Mouse (Mus musculus): ENCODE measurements around the gene Ltb4r1. TPM values are rescaled to one million over a fixed set of nuclear protein-coding genes. Genes with fewer than 3 reads are reported as not detected.

Gene Ltb4r1
- polyA plus RNA-seq, 1 experiment from 2014 or later = 0.58 TPM

DNA sequence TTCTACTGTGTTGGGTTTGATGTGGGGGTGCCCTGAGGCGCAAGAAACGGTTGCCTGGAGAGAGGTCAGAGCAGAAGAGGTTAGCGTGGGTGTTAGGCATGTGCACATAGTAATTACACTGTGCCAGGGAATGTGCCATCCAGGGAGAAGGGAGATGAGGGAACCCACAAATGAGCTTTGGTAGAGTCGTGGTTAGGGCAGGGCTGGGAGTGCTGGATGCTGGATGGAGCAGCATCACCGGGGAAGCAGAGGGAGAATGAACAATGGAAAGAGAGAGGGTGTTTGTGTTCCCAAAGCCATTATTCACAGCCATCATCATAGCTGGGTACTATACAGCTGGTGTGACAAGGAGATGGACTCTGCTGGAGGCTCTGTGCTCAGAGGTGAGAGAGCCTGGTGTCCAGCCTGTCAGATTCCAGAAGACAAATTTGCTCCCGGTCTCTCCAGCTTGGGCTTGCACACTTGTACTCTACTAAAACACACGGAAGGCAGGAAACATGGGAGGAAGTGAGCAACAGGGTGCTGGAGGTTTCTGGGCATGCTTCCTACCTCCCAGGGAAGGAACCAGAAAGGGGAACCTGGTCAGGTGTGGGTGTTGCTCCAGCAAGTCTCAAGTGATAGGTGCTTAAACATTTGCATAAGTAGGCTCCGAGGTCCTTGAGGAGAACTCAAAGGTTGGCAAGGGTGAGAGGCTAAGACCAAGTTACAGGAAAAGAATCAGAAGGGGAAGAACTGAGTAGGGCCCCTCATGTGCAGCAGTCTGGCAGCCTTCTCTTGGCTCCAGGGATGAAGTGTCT is 37.7 kb upstream of the Ltb4r1 start:
- Histone ChIP-seq H3K9ac (no peak overlapping the region), H3K36me3 (no peaks in the 10 kb centered on the region), H3K27me3 (0 out of 2 replicates have a peak, but pooled peaks cover 3% of the 10 kb centered on the region), H3K4me1 (no peaks in the 10 kb centered on the region; the same call in 1 of the 2 replicates), H3K27ac (no peak overlapping the region), H3K4me3 (no peak overlapping the region), H3K4me2 (no peak overlapping the region), H3K9me3 (no peaks in the 10 kb centered on the region)
- no peak for ATAC-seq (ENCODE audit: insufficient number of reproducible peaks, insufficient read depth, low FRiP score, low TSS enrichment, low read depth)
- WGBS = 73% methylated on average over 8 of the region's 8 CpGs

DNA sequence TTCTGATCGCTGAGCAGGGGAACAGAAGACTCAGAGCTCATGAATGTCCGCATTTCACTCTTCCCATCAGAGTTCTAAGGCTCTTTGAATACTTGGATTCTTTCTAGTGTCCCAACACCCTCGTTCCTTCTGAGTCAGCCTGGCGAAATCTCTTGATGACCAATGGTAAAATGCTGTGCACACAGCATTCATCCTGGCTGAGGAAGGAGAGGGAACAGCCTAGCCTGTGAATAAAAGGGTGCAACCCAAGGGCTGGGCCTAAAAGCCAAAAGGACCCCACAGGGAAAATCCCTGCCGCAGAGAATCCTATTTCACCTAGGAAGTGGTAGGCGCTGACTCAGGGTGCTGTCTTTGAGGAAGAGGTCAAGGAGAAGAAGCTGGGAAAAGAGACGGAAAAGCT is 35.6 kb upstream of the Ltb4r1 start:
- WGBS = 74% methylated on average over 7 of the region's 7 CpGs

DNA sequence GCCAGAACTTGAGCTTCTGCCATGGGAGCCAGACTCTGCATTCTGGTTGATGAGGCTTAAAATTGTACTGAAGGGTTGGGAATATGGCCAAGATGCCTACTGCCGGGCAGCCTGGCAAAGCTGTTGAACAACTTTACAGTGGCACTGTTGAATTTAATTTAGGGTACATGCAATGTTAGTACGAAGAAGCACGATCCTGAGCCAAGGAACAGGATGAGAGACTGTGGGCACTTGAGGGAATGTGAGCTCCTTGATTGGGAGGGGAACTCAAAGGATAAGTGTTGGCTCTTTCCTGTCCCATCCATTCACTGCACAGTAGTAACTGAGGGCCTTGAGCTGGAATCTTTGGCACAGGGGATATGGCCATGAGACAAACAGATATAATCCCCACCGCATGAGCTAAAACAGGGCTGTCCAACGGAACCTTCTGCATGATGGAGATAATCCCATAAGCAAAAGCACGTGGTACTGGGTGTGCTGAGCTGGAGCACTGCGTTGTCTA is 35.2 kb upstream of the Ltb4r1 start:
- H3K36me3 ChIP-seq = no peaks in the 10 kb centered on the region
- H3K9me3 ChIP-seq = no peaks in the 10 kb centered on the region
- no peak overlapping the region for H3K27ac ChIP-seq
- ATAC-seq (ENCODE audit: insufficient number of reproducible peaks, insufficient read depth, low FRiP score, low TSS enrichment, low read depth) = no peak
- 80% methylated on average over 7 of the region's 7 CpGs for WGBS
- H3K4me3 ChIP-seq = no peak overlapping the region
- 0 out of 2 replicates have a peak, but pooled peaks cover 3% of the 10 kb centered on the region for H3K27me3 ChIP-seq
- H3K4me1 ChIP-seq = no peaks in the 10 kb centered on the region
- H3K4me2 ChIP-seq = no peak overlapping the region
- 0 out of 2 replicates have a peak overlapping the region, but pooled peaks have one; percentile 23 for H3K9ac ChIP-seq

More for the DNA sequence above, 35.6 kb upstream of the Ltb4r1 start:
- 0 out of 2 replicates have a peak, but pooled peaks cover 3% of the 10 kb centered on the region for H3K27me3 ChIP-seq
- H3K4me2 ChIP-seq = no peak overlapping the region
- no peak overlapping the region for H3K4me3 ChIP-seq
- H3K4me1 ChIP-seq = no peaks in the 10 kb centered on the region
- H3K27ac ChIP-seq = no peak overlapping the region
- H3K9ac ChIP-seq = 0 out of 2 replicates have a peak overlapping the region, but pooled peaks have one; percentile 23
- no peak for ATAC-seq (ENCODE audit: insufficient number of reproducible peaks, insufficient read depth, low FRiP score, low TSS enrichment, low read depth)
- H3K36me3 ChIP-seq = no peaks in the 10 kb centered on the region
- no peaks in the 10 kb centered on the region for H3K9me3 ChIP-seq

DNA sequence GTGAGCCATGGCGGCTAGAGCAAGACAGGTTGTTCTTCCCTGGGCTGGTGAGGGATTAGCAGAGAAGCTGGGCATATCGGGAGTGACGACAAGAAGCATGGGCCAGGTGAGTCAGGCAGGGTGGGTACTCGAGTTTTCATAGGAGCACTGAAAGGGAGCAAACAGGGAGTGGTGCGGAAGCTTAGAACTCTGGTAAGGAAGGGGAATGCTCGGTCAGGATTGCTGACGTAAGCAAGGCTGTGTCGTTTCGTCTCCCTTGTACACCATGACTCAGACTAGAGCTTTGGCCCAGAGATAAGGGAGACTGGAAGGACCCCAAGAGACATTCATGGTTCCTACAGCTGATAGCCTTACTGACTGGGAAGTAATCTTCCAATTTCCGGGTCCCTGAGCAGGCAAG is 31.9 kb upstream of the Ltb4r1 start:
- H3K4me1 ChIP-seq = no peaks in the 10 kb centered on the region
- H3K9me3 ChIP-seq = no peaks in the 10 kb centered on the region
- H3K27me3 ChIP-seq = no peaks in the 10 kb centered on the region
- WGBS = 78% methylated on average over 10 of the region's 10 CpGs
- no peak overlapping the region for H3K27ac ChIP-seq
- ATAC-seq (ENCODE audit: insufficient number of reproducible peaks, insufficient read depth, low FRiP score, low TSS enrichment, low read depth) = no peak
- H3K4me2 ChIP-seq = no peak overlapping the region
- no peak overlapping the region for H3K4me3 ChIP-seq
- H3K36me3 ChIP-seq = peaks cover 15% of the 10 kb centered on the region
- H3K9ac ChIP-seq = no peak overlapping the region

DNA sequence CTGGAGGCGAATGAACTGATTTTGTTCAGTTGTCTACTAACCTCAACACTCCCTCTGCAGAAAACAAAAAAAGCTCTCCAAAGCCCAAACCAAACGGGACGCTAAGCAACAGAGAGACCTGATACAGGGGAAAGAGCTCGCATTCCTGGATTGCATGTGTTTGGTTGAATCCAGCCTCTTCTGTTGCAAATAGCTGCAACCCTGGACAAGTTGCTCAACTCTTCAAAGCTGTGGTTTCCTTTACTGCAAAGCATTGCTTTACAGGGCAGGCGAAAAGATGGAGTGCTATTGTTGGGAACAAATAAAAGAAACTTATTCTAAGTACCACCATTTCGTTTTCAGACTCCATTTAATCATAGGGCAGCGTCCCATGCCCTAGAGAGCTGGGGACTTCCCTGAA is 30.9 kb upstream of the Ltb4r1 start:
- H3K9ac ChIP-seq = no peak overlapping the region
- H3K27me3 ChIP-seq = no peaks in the 10 kb centered on the region
- ATAC-seq (ENCODE audit: insufficient number of reproducible peaks, insufficient read depth, low FRiP score, low TSS enrichment, low read depth) = no peak
- H3K4me1 ChIP-seq = no peaks in the 10 kb centered on the region
- no peak overlapping the region for H3K4me3 ChIP-seq
- no peak overlapping the region for H3K27ac ChIP-seq
- no peaks in the 10 kb centered on the region for H3K9me3 ChIP-seq
- H3K4me2 ChIP-seq = no peak overlapping the region
- 70% methylated on average over 7 of the region's 7 CpGs for WGBS
- peaks cover 25% of the 10 kb centered on the region for H3K36me3 ChIP-seq

DNA sequence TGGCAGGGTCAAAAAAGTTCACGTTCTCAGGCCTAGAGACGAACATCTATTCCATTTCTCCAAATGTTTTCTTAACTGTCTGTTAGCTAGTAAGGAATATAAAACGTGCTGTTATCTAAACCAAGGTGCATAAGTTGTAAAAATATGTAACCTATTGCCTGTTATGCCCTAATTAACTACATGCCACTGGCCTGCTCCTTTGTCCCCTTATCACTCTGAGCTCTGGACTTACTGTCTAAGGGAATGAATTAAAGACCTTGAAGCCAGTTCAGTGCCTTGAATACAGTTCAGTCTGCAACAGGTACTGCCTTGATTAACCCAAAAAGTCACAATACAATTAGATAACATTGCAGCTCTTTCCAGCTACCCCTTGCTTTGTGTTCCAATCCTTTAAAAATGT is 30.4 kb upstream of the Ltb4r1 start:
- Histone ChIP-seq H3K4me1 (no peaks in the 10 kb centered on the region), H3K4me2 (no peak overlapping the region), H3K9ac (no peak overlapping the region), H3K36me3 (peaks cover 30% of the 10 kb centered on the region), H3K4me3 (no peak overlapping the region), H3K27ac (no peak overlapping the region), H3K27me3 (no peaks in the 10 kb centered on the region), H3K9me3 (no peaks in the 10 kb centered on the region)
- 77% methylated on average over 3 of the region's 3 CpGs for WGBS
- no peak for ATAC-seq (ENCODE audit: insufficient number of reproducible peaks, insufficient read depth, low FRiP score, low TSS enrichment, low read depth)

DNA sequence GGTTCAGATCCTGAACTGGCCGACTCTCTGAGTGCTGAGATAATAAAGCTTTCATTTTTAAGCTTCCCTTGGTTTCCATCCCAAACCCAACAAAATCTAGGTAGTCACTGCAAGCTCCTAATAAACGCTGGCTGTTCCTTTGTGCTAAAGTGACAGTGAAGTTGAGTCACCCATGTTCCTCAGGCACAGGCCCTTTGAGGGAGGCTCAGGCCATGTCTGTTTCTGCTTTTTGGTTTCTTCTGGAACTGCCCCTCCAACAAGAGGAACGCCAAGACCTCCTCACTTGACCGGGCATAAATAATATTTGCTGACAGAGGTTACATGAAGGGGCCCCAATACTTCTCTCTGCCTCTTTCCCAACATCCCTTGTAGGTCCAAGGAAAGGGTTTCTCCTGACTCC is 30.0 kb upstream of the Ltb4r1 start:
- 89% methylated on average over 4 of the region's 4 CpGs for WGBS
- Histone ChIP-seq H3K9me3 (no peaks in the 10 kb centered on the region), H3K36me3 (peaks cover 34% of the 10 kb centered on the region), H3K27ac (no peak overlapping the region), H3K9ac (no peak overlapping the region), H3K27me3 (no peaks in the 10 kb centered on the region), H3K4me3 (no peak overlapping the region), H3K4me1 (no peaks in the 10 kb centered on the region), H3K4me2 (no peak overlapping the region)
- ATAC-seq (ENCODE audit: insufficient number of reproducible peaks, insufficient read depth, low FRiP score, low TSS enrichment, low read depth) = no peak

DNA sequence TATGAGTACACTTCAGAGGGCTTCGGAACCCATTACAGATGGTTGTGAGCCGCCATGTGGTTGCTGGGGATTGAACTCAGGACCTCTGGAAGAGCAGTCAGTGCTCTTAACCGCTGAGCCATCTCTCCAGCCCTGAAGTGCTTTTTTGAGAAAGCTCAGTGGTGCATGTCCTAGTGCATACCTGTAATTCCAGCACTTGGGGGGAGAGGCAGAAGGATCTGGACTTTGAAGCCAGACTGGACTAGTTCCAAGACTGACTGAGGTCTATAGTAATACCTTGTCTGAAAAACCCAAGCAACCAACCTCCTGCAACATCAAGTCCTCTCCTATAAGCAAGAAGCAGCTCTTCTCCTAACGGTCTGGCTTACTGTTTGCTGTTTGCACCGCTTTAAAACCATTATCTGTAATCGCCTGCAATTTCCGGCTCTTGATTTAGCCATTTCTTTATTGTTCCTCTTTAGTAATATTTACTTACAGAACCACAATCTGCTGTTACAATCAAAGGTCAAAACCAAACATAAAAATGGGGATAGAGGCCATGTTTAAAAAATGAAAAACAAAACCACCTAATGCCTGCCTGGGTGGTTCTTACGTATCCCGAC is 28.6 kb upstream of the Ltb4r1 start:
- 85% methylated on average over 9 of the region's 9 CpGs for WGBS
- peaks cover 43% of the 10 kb centered on the region for H3K36me3 ChIP-seq
- H3K9ac ChIP-seq = no peak overlapping the region
- no peak overlapping the region for H3K4me3 ChIP-seq
- H3K27ac ChIP-seq = no peak overlapping the region
- no peak overlapping the region for H3K4me2 ChIP-seq
- H3K9me3 ChIP-seq = no peaks in the 10 kb centered on the region
- no peak for ATAC-seq (ENCODE audit: insufficient number of reproducible peaks, insufficient read depth, low FRiP score, low TSS enrichment, low read depth)
- H3K27me3 ChIP-seq = no peaks in the 10 kb centered on the region
- no peaks in the 10 kb centered on the region for H3K4me1 ChIP-seq

DNA sequence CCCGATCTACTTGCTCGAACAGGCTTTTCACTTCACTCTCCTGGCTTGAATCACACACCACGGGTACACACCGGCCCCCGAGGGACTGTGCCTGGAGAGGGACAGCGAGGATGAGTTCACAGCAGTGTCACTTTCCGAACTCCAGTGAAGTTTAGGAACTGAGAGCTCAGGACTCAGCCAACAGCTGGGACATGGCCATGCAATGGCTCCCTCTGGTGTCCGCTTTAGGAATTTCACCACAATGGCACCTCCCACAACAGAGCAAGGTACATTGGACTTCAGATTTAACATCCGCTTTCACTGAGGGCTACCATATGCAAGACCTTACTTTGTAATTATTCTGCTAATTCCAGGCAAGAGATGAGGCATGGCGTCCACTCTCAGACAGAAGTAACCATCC is 22.1 kb upstream of the Ltb4r1 start:
- peaks cover 33% of the 10 kb centered on the region for H3K4me1 ChIP-seq
- H3K36me3 ChIP-seq = peaks cover 43% of the 10 kb centered on the region
- H3K9me3 ChIP-seq = no peaks in the 10 kb centered on the region
- H3K27me3 ChIP-seq = no peaks in the 10 kb centered on the region
- H3K27ac ChIP-seq = no peak overlapping the region
- peak overlapping the region; percentile 46 for H3K9ac ChIP-seq
- peak overlapping the region; percentile 99 for H3K4me2 ChIP-seq
- peak overlapping the region; percentile 2; the same call in 1 of the 2 replicates for H3K4me3 ChIP-seq
- 18% methylated on average over 10 of the region's 10 CpGs for WGBS
- ATAC-seq (ENCODE audit: insufficient number of reproducible peaks, insufficient read depth, low FRiP score, low TSS enrichment, low read depth) = peak; percentile 48; the same call in 1 of the 2 replicates

DNA sequence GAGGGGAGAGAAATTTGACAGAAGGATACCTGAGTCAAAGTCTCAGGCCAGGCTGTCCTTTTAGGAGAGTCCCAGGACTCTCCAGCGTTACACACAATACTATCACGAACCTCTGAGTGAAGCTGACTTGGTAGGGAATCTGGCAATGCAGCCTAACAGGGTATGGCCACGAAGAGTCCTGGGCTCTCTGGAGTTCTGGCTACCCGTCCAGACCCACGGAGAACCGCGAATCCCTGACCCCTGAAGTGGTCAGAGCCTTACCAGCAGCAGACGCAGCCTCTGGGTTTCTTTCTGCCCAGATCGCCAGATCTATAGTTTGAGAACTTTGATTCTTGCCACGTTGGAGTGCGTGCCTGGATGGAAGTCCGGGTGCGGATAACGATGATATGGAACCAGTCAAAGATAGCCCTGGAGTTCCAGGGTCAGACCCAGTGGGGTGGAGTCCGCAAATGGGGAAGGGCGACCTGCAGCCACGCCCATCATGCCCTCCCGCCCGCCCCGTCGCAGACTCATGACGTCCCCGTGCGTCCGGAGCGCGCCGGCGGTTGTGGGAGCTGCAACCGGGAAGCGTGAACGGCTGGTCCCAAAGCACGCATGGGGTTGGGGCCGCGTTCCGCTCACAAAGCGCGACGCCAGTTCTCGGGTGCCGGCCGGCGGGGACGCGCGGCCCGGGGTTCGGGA is 20.4 kb upstream of the Ltb4r1 start, which contains the start of the genes Dhrs1 and Nop9:
Gene Dhrs1 (minus strand): TSS at position 511 of the 681 bp plus-strand sequence.
Gene Nop9 (plus strand): TSS at position 514 of the 681 bp plus-strand sequence.
- Histone ChIP-seq H3K4me2 (peak within 1 kb of the TSS; percentile 99), H3K4me1 (peaks cover 33% of the 10 kb centered on the region), H3K27me3 (no peaks in the 10 kb centered on the region), H3K4me3 (peak within 1 kb of the TSS; percentile 89), H3K27ac (peak within 1 kb of the TSS; percentile 71), H3K9ac (peak within 1 kb of the TSS; percentile 87), H3K9me3 (no peaks in the 10 kb centered on the region), H3K36me3 (peaks cover 43% of the 10 kb centered on the region)
- ATAC-seq (ENCODE audit: insufficient number of reproducible peaks, insufficient read depth, low FRiP score, low TSS enrichment, low read depth) = peak; percentile 57
- 1% methylated on average over 47 of the region's 48 CpGs for WGBS

DNA sequence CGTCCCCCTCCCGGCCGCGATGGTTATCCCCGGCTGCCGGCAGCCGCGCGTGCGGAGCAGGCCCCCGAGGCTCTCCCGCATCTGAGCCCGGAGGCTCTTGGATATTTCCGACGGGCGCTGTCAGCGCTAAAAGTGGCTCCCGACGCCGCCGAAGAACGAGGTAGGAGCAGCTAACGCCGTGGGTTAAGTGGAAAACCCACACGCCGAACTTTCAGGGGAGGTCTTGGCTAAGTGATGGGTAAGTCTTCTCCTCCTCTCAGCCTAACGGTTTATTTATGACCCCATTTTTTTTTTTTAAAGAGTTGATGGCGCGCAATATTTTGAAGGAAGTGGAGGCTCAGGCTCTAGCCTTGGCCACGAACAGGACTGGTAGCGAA is 19.9 kb upstream of the Ltb4r1 start:
- Histone ChIP-seq H3K9ac (peak overlapping the region; percentile 87), H3K4me3 (peak overlapping the region; percentile 89), H3K4me2 (peak overlapping the region; percentile 99), H3K27ac (peak overlapping the region; percentile 71; the same call in 1 of the 2 replicates), H3K9me3 (no peaks in the 10 kb centered on the region), H3K4me1 (peaks cover 33% of the 10 kb centered on the region), H3K36me3 (peaks cover 42% of the 10 kb centered on the region), H3K27me3 (no peaks in the 10 kb centered on the region)
- ATAC-seq (ENCODE audit: insufficient number of reproducible peaks, insufficient read depth, low FRiP score, low TSS enrichment, low read depth) = no peak
- under 1% methylated on average over 31 of the region's 31 CpGs for WGBS
